Mouse (Mus musculus) right cerebral cortex, postnatal 4 days (tissue): ENCODE measurements around the gene Napepld.
"Not testable (repeated sequence)": the region's sequence is repeated elsewhere in the genome, so short reads cannot be mapped to it uniquely, and the experiment has no call there.

Source experiments
- DNase-seq: peaks from one replicate; pipeline ENCODE4 v3.0.0-alpha.2; 2022

Napepld gene

DNA sequence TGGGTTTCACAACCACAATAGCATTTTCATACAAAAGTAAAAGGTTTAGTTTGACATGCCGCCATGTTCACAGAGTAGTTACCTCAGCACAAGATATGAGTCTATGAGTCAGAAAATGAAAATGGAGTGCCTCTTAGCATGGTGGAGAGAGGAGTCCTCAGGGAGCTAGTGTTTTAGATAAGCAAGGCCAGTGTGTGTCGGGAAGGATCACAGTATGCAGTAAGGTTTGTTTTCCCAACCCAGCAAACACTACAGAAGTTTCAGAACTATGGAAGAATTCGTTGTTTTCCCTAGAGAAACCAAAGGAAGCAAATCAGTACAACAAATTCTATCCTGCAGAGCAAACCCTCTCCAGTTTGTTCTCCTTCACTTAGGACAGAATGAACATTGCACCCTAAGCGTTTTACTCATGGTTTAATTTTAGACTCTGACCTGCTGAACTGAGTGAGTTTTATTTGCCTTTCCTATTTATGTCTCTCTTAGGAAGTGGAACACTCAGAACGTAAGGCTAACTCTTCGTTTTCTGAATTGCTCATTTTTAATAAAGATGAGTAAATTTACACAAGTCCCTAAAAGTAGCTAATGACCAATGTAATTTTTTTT is 1.8 kb upstream of the Napepld start:
- DNase-seq, result no peak

DNA sequence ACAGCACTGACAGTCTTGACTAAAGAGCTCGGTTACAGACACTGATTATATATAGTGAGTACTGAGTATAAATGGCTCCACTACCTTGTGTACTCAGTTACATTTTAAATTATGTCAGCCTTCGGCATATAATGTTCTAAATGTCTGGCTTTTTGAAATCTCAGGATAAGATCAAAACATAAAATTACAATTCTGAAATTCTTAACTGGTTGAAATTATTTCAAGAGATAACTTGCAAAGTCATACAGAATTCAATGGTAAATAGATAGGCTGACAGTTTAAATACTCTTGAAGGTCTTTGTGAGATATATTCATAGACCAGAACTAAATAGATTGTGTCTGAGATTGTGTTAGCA is 791 bp upstream of the Napepld start:
- DNase-seq, result no peak

GRCm38 (mm10) chr5:21700934-21701333 is 262 bp downstream of the Napepld start:
- no peak for DNase-seq

GRCm38 (mm10) chr5:21700272-21700821 is 849 bp downstream of the Napepld start:
- DNase-seq, result no peak

DNA sequence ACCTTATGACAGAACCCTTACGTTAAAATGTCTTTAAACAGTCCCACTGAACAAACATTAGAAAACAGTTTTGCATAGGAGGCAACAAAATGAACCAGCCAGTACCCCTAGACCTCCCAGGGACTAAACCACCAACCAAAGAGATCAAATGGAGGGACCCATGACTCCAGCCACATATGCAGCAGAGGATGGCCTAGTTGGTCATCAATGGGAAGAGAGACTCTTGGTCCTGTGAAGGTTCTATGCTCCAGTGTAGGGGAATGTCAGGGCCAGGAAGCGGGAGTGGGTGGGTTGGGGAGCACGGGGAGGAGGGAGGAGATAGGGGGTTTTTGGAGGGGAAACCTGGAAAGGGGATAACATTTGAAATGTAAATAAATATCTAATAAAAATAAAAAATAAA is 1.6 kb downstream of the Napepld start:
- not testable (repeated sequence) for DNase-seq

GRCm38 (mm10) chr5:21694854-21695490 is 6.2 kb downstream of the Napepld start:
- DNase-seq, result no peak

DNA sequence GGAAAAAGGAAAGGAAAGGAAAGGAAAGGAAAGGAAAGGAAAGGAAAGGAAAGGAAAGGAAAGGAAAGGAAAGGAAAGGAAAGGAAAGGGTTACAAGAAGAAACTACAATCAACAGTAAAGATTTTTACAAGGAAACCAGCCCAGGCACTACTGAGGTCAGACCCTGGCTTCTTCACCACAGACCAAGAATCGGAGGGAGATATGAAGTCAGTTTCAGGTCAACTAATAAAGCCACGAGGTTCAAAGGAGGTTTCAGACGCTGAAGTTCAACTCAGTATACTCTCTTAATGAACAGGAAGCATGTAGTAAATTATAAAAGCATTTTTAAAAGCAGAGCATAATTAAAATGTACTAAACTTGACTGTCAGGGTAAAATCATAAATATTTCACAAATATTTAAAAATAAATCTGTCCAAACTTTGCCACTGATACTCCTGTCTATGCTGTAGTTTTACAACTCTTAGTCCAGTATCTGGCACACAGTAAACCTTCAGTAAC is 7.8 kb downstream of the Napepld start:
- no peak for DNase-seq

- no peak for DNase-seq
Observed at GRCm38 (mm10) chr5:21692230-21692629, 9.0 kb downstream of the Napepld start.

DNA sequence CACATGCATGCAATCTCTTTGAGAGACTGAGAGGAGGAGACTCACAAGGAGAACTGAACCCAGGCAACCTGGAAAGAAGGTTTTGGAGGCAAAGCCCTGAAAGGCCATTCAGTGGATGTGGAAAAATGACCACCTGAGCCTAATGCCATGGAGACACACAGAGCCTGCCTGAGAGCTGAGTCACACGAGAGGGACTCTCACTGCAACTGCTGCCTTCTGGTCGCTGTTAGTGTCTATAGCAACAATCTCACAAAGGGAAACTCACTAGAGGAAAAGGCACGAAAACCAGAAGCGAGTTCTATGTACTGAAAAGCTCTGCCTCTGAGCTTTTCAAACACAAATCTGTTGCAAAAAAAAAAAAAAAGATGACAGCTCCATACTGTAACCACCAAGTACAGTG is 14.2 kb downstream of the Napepld start:
- DNase-seq, result no peak

DNA sequence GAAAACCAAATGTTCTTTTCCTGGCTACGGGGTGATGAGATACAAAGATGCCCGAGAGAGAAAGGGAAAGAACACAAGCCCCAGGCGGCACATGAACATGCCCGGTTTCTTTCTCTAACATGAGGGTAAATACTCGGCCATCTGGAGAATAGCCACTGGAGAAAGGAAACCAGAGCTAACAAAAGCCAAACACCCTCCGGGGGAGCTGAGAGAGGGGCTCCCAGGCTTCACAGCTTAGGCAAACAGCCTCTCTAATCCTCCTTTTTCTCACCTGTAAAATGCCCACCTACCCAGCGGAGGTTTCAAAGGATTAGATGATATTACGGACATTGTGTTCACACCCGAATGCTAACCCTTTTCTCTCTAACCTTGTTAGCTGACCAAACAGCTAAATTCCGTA is 16.2 kb downstream of the Napepld start:
- no peak for DNase-seq

DNA sequence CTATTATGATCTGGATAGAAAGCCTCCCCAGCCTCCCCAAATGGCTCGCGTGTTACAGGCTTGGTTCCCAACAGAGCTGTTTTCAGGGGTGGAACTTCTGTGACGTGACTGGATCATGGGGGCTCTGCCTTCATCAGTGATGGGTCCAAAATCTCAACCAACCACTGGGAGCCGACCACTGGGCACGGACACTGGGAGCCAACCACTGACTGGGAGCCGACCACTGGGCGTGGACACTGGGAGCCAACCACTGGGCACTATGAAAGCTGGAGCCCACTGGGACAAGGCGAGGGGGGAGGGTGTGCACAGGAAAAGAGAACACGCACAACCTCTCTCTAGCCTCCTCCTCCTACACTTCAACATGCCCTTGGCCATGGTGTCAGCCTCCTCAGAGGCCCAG is 17.4 kb downstream of the Napepld start:
- DNase-seq, result no peak

DNA sequence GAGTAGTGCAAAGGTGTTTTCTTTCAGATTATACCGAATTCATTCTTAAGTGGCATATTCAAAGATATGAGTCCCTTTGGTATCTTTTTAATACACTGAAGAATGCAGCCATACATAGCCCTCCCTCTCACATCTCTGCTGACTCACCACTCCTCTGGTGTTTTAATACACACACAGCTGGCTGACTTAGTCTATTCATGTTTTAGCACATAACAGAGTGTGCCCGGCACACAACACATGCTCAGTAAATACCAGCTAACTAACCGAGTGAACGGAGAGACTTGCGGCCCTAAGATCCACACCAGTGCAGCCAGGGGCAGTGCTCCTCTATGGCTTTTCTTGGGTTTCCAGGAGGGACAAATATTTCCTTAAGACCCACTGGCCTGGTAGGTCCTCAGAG is 20.3 kb downstream of the Napepld start:
- DNase-seq, result no peak

GRCm38 (mm10) chr5:21680029-21680428 is 21.2 kb downstream of the Napepld start:
- DNase-seq, result no peak

DNA sequence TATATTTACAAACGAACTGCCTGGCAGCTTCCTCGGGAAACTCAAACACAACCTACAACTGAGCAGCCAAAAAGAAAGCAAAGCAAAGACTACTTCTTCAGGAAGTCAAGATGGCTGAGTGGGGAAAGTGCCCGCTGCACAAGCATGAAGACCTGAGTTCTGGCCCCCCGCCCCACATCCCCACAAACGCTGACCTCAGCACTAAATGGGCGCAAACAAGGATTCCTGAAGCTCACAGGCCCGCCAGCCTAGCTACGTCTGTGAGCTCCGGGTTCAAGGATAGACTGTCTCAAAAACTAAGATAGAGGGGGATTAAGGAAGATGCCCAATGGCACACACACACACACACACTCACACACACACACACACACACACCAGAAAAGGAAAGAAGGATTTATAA is 22.8 kb downstream of the Napepld start:
- DNase-seq, result no peak

- DNase-seq, result no peak
Observed at GRCm38 (mm10) chr5:21677939-21678338, 23.3 kb downstream of the Napepld start.

DNA sequence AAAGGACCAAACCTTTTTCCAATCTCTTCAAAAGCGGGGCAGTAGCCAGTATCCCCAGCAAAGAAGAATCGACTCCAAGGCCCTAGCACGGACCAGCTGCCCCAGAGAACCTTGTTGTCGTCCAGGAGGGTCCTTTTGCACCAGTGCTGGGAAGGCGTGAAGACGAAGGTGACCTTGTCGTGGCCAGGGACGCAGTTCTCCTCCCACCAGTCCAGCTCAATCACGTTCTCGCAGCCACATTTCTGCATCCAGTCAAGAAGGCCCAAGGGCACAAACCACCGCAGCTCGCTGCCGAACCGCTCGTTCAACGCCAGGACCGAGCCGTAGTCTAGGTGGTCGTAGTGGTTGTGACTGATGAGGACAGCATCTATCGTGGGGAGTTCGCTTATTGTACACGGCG is 25.7 kb downstream of the Napepld start:
- DNase-seq, result no peak

DNA sequence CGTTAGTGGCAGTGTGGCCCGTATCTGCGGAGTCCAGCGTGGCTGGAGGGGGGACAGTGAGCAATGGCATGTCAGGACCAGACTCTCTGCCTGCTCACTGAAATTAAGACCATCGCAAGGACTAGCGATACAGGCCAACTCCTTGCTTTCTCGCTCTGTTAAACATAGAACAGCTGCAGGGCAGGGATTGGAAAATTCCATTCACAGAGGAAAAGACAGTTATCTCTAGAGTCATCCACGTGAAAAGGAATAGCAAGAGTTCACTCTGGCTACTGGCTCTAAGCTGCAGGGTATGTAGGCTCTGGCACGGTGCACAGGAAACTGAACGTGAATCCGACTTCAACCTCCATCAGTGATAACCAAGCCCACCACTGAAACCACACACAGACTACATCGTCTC is 26.2 kb downstream of the Napepld start:
- no peak for DNase-seq

DNA sequence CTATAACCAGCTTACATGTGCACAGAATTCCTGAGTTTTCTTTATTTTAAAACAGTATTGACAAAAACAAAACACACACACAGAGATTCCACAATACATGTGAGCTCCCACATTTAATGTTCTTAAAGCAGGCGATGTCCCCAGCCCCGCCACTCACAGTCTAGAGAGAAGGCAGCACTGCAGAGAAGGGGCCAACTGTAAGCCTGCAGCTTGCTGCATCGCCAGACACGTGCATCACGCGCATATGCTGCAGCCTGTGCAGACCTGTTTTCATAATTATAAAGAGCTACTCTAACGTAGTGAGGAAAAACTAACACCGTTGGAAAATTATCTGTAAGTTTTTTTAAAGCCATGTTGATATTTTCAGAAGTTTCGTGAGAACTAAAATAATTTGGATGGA is 27.5 kb downstream of the Napepld start:
- no peak for DNase-seq

DNA sequence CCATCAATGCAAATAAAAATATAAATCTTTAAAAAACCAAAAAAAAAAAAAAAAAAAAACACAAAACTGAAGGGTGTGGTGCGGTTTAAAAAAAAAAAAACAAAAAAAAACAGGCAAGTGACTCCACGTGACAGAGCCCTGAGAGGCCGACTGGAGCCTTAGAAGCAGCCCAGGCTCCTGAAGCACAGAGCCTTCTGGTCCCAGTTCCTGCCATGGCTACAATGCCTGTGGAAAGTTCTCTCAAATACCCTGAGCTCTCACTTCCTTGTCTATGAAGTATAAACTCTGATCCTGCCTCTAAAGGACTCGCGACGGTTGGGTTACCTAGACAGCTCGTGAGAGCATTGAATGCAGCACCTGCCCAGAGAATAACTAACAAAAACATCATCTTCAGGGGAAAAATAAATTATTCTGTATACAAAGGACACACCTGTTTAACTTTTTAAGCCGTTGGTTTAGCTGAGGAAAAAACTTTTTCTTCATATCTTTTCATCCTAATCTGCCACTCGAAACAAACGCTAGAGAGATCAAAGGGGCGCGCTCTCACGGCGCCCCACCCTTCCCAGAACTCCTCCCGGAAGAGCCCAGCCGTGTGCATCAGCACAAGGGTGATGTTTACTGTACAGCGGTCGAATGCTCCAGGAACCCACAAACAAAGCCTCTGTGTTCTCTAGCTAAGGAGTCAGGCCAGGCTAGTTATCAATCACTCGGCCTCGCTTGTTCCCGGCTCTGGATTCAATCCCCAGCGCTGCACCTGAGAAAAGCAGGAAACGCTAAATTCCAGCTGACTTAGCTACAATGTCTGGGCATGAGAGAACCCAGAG is 28.2 kb downstream of the Napepld start:
- no peak for DNase-seq

GRCm38 (mm10) chr5:21669307-21669706 is 31.9 kb downstream of the Napepld start:
- no peak for DNase-seq

GRCm38 (mm10) chr5:21667191-21668137 is 33.7 kb downstream of the Napepld start:
- DNase-seq, result no peak

- no peak for DNase-seq
Observed at GRCm38 (mm10) chr5:21663081-21663480, 38.1 kb downstream of the Napepld start.

- no peak for DNase-seq
Observed at GRCm38 (mm10) chr5:21660850-21661249, 40.3 kb downstream of the Napepld start.
